Mouse (Mus musculus) lung, postnatal 0 days (tissue): ENCODE results near the gene Hdac7.

Source experiments
- CTCF ChIP-seq: IDR thresholded peaks from 2 replicates; pipeline ENCODE4 v1.5.1; 2016; ENCODE audit warnings: antibody characterized with exemption, mild to moderate bottlenecking
- EP300 ChIP-seq: IDR thresholded peaks from 2 replicates; pipeline ENCODE4 v1.6.1; 2016; ENCODE audit warnings: antibody characterized with exemption, mild to moderate bottlenecking, control low read depth

- TF ChIP-seq CTCF (no peak), EP300 (no peak)
Measured at GRCm38 (mm10) chr15:97766194-97766593, 78.1 kb downstream of the Hdac7 start.
